Mouse (Mus musculus): Measurements from ENCODE around the gene Cpox. TPM values are rescaled to one million over a fixed set of nuclear protein-coding genes. Genes with fewer than 3 reads are reported as not detected.

Gene Cpox
- total and polyA plus RNA-seq, 3 experiments = 70.3 to 77.2 (median 75.6) TPM

- TF ChIP-seq HCFC1 (IDR thresholded peaks at IDR 0.05; ENCODE audit: low read depth, low read length) (peak; percentile 34; the same call in 1 of the 2 replicates), POLR2AphosphoS2 (IDR thresholded peaks at IDR 0.05; ENCODE audit: low read depth, low read length) (no peak), MAX (IDR thresholded peaks at IDR 0.05; ENCODE audit: low read length) (peak; percentile 97), MAFK (IDR thresholded peaks at IDR 0.05; ENCODE audit: insufficient replicate concordance, low read length) (peak; percentile 81), NRF1 (IDR thresholded peaks at IDR 0.05; ENCODE audit: low read depth, low read length) (peak; percentile 41; the same call in 1 of the 2 replicates), EP300 (IDR thresholded peaks at IDR 0.05; ENCODE audit: low read length) (peak; percentile 100), CHD1 (IDR thresholded peaks at IDR 0.05; ENCODE audit: low read depth, low read length) (0 out of 2 replicates have a peak, but pooled peaks have one; percentile 32), TBP (conservative IDR thresholded peaks at IDR 0.05; ENCODE audit: low read depth, low read length) (peak; percentile 55; the same call in 1 of the 2 replicates), ZNF384 (IDR thresholded peaks at IDR 0.05; ENCODE audit: low read depth, low read length) (peak; percentile 51; the same call in 1 of the 2 replicates), CHD2 (IDR thresholded peaks at IDR 0.05; ENCODE audit: low read length) (peak; percentile 91), KAT2A (IDR thresholded peaks at IDR 0.05; ENCODE audit: insufficient replicate concordance, low read length) (peak; percentile 72; the same call in 1 of the 2 replicates), MAZ (IDR thresholded peaks at IDR 0.05; ENCODE audit: low read depth, low read length) (peak; percentile 98)
Measured at GRCm38 (mm10) chr16:58696796-58697195, 26.7 kb downstream of the Cpox start (continued).

- no peak overlapping the region; the same call in 1 of the 2 replicates for H3K9ac ChIP-seq (ENCODE audit: insufficient read depth, low read depth)
- H3K79me2 ChIP-seq (replicated peaks; ENCODE audit: control insufficient read depth, extremely low read depth, insufficient read depth, poor library complexity, severe bottlenecking) = no peaks in the 10 kb centered on the region; the same call in 1 of the 2 replicates
- peaks cover 10 to 49% of the 10 kb centered on the region in 2 experiments for H3K4me1 ChIP-seq (ENCODE audit: control insufficient read depth in 1 of 2, insufficient read depth in 2 of 2)
- dilution Hi-C loops (cut with MboI; ENCODE audit: extremely low pct_ligation_motif_present, extremely low pct_unique_long_range_greater_than_20kb, low sequenced_read_pairs) (no loop called here), in situ Hi-C loops (cut with MboI; ENCODE audit: low pct_ligation_motif_present, low pct_unique_long_range_greater_than_20kb, low sequenced_read_pairs) (no loop called here)
- 0 out of 2 replicates have a peak overlapping the region, but pooled peaks have one; percentile 17 for H3K4me2 ChIP-seq (ENCODE audit: insufficient read depth, low read depth, poor library complexity, severe bottlenecking)
- H3K4me3 ChIP-seq (replicated peaks in 1 of 3; ENCODE audit: low read depth in 2 of 3, low read length in 2 of 3, poor library complexity in 1 of 3) = no peak overlapping the region
- peak overlapping the region; percentile 65 for H3K27ac ChIP-seq (ENCODE audit: insufficient read depth, low read depth)
- no peaks in the 10 kb centered on the region for H3K36me3 ChIP-seq (replicated peaks in 1 of 2; ENCODE audit: control insufficient read depth in 1 of 2, insufficient read depth in 1 of 2, low read length in 1 of 2)
- TF ChIP-seq JUND (conservative IDR thresholded peaks at IDR 0.05; ENCODE audit: low read depth, low read length) (0 out of 2 replicates have a peak, but pooled peaks have one; percentile 18), CHD1 (IDR thresholded peaks at IDR 0.05; ENCODE audit: low read depth, low read length) (peak; percentile 65; the same call in 1 of the 2 replicates), CTCF (conservative IDR thresholded peaks at IDR 0.05 in 1 of 2, IDR thresholded peaks at IDR 0.05 in 1 of 2; ENCODE audit: low read depth in 2 of 2, low read length in 2 of 2) (no peak), MAFK (IDR thresholded peaks at IDR 0.05; ENCODE audit: insufficient replicate concordance, low read length) (peak; percentile 60; the same call in 1 of the 2 replicates), ZMIZ1 (IDR thresholded peaks at IDR 0.05; ENCODE audit: low read depth, low read length) (0 out of 2 replicates have a peak, but pooled peaks have one; percentile 4), USF1 (IDR thresholded peaks at IDR 0.05; ENCODE audit: low read depth, low read length) (no peak), ZC3H11A (IDR thresholded peaks at IDR 0.05; ENCODE audit: low read depth, low read length) (no peak), SMC3 (IDR thresholded peaks at IDR 0.05; ENCODE audit: low read depth, low read length) (peak; percentile 14; the same call in 1 of the 2 replicates)
- H3K27me3 ChIP-seq (replicated peaks) = no peaks in the 10 kb centered on the region
- DNase-seq (ENCODE audit: extremely low read depth) = no peak
- H3K9me3 ChIP-seq (replicated peaks; ENCODE audit: low read length) = no peaks in the 10 kb centered on the region
Measured at GRCm38 (mm10) chr16:58697261-58697660, 27.2 kb downstream of the Cpox start.

Measured in CH12.LX (cell line).